Mouse (Mus musculus) layer of hippocampus, postnatal 25 days (tissue): ENCODE measurements around the gene Carns1. TPM values are rescaled to one million over a fixed set of nuclear protein-coding genes. Genes with fewer than 3 reads are reported as not detected.

Source experiments
- DNase-seq, 2 experiments: peaks; one replicate each; pipeline ENCODE4 v3.0.0; 2022; ENCODE audit warnings: mixed read lengths in 2 of 2, low spot score in 1 of 2; ENCODE audit errors: extremely low spot score in 1 of 2
- total RNA-seq, 2 experiments: library from RNA; stranded (reverse); gene quantifications; 2 replicates each; pipeline ENCODE4 v1.2.3; 2021

Gene Carns1
- total RNA-seq, 2 experiments from 2014 or later: 8.2 to 11.7 TPM

GRCm38 (mm10) chr19:4151898-4152297 is 23.4 kb downstream of the Carns1 start:
- no peak for DNase-seq

GRCm38 (mm10) chr19:4151488-4151860 is 23.8 kb downstream of the Carns1 start:
- no peak for DNase-seq

- no peak for DNase-seq
These were observed 24.5 kb downstream of the Carns1 start for GRCm38 (mm10) chr19:4150567-4151487.

- DNase-seq: no peak
These were observed 25.4 kb downstream of the Carns1 start for GRCm38 (mm10) chr19:4149764-4150461.

- no peak for DNase-seq
These were observed 26.0 kb downstream of the Carns1 start for GRCm38 (mm10) chr19:4149283-4149682.

GRCm38 (mm10) chr19:4148819-4149218 is 26.5 kb downstream of the Carns1 start:
- no peak for DNase-seq

- peak; percentile 92 to 93 for DNase-seq
These were observed 26.8 kb downstream of the Carns1 start, which contains the start of gene Coro1b for GRCm38 (mm10) chr19:4148491-4148806. Coro1b (plus strand) TSS chr19:4148619.

- no peak for DNase-seq
These were observed 27.3 kb downstream of the Carns1 start for GRCm38 (mm10) chr19:4147782-4148490.

- DNase-seq: no peak
These were observed 28.3 kb downstream of the Carns1 start for GRCm38 (mm10) chr19:4147022-4147405.

GRCm38 (mm10) chr19:4146366-4147021 is 28.8 kb downstream of the Carns1 start:
- DNase-seq: no peak

- DNase-seq: no peak
These were observed 29.3 kb downstream of the Carns1 start for GRCm38 (mm10) chr19:4145936-4146335.

- DNase-seq: no peak
These were observed 30.5 kb downstream of the Carns1 start for GRCm38 (mm10) chr19:4144550-4145498.

- no peak for DNase-seq
These were observed 31.5 kb downstream of the Carns1 start, which contains the start of gene Cabp4 for GRCm38 (mm10) chr19:4143759-4144268. Cabp4 (minus strand) TSS chr19:4144033.

GRCm38 (mm10) chr19:4142416-4143173 is 32.7 kb downstream of the Carns1 start:
- no peak for DNase-seq

- no peak for DNase-seq
These were observed 35.1 kb downstream of the Carns1 start for GRCm38 (mm10) chr19:4140147-4140546.

GRCm38 (mm10) chr19:4139446-4139845 is 35.8 kb downstream of the Carns1 start, which contains the start of gene Gpr152:
Gpr152 (plus strand) TSS chr19:4139787.
- DNase-seq: no peak

- no peak for DNase-seq
These were observed 37.4 kb downstream of the Carns1 start for GRCm38 (mm10) chr19:4137913-4138312.

- no peak for DNase-seq
These were observed 38.8 kb downstream of the Carns1 start for GRCm38 (mm10) chr19:4136463-4136862.
